Mouse (Mus musculus): ENCODE measurements at regions not wholly inside any gene's neighbourhood (a gene's known extent, or its start where the extent isn't known, plus 50 kb on each side); places are given as distances from the start of the nearest gene placed in this dataset.

DNA sequence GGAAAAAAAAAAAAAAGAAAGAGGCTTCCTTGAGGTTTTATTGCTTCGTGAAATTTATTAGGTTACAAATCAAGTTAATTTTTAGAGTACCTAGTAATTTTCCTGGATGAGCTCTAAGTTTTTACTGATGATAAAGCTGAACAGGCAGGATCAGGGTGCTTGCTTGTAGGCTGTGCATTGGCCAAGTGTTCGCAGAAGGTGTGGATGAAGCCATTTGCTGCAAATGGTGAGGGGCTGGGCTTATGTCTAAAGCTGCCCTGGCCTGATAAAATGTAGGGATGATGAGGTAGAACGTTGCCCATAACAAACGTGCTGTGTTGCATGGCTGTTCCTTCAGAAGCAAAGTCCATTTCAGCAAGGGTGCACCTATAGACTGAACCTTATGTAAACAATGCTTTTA is 90.1 kb upstream of the Rnd3 start:
- no peak for DNase-seq (ENCODE audit: low read depth, low spot score)

DNA sequence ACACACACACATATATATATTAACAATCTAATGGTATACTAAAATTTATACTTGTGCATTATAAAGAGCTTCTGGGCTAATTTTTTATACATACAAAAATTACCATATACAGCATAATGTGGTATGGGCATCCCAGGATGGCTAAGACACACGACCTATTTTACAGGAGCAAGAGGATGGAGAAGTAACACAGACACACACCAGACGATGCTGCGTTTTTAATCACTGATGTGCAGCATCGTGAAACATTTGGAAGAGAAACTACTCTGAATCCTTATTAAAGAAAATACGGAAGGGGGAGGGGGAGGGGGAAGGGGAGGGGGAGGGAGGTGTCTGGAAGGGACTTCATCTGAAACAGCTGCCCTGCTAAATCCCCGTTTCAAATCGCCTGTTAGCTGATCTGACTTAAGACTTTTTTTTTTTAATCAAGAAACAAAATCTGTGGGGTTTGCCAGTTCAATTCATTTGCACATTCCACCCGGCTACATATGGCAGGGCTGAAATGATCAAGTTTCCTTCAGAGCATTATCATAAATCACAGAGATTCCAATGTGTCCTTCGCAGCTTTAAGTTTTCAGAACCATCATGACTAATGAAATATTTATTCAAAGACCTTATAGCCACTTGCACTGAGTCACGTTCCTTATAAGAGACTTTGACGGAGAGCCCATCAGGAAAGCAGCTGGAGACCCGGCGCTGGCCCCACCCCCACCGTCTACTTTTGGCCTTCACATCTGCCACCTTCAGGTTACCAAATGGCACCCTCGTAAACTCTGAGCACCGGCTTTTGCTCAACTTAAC is 89.4 kb upstream of the Rnd3 start:
- peak; percentile 17 for DNase-seq (ENCODE audit: low read depth, low spot score)

- DNase-seq (ENCODE audit: low read depth, low spot score): no peak
Measured at GRCm38 (mm10) chr2:51237451-51237850, 88.5 kb upstream of the Rnd3 start.

GRCm38 (mm10) chr2:51236852-51237251 is 87.9 kb upstream of the Rnd3 start:
- no peak for DNase-seq (ENCODE audit: low read depth, low spot score)

GRCm38 (mm10) chr2:51234427-51234826 is 85.5 kb upstream of the Rnd3 start:
- DNase-seq (ENCODE audit: low read depth, low spot score): no peak

DNA sequence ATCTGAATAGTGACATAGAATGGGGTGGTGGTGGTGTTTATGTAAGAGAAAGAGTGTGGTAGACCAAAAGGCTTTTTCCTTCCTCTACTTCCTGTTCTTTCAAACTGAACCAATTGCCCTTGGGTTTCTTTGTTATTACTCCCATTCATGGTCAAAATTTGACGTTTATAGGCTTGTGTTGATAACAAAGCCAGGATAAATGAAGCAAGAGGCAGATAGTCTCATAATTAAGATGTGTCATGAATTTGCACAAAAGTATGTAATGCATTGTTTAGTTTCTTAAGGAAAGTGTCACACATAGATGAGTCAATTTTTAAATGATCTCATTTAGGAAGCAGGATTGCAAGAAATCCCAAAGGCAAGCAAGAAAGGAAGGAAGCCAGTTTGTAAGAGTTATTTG is 73.9 kb upstream of the Rnd3 start:
- DNase-seq (ENCODE audit: low read depth, low spot score): no peak

DNA sequence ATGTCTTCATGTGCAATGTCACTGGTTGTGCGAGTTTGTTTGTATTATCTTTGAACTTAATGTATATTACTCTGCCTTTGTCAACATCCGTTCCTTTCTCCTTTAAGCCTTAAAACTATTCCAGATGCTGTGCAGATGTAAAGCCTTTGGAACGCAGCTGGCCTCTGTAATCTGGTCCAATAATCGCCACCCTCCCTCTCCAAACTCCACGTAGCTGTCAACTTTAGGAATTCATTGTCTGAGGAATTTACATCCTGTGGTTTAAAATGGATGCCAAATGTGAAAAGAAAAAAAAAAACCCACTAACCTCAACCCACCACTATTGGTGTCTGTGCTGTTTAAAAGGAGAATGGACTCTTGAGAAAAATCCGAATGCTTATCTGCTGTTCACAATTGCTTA is 70.8 kb upstream of the Rnd3 start:
- DNase-seq (ENCODE audit: low read depth, low spot score): peak; percentile 25

- no peak for DNase-seq (ENCODE audit: low read depth, low spot score)
Measured at GRCm38 (mm10) chr2:51207150-51208022, 58.5 kb upstream of the Rnd3 start.

- DNase-seq (ENCODE audit: low read depth, low spot score): no peak
Measured at GRCm38 (mm10) chr2:51206332-51206731, 57.4 kb upstream of the Rnd3 start.
